In the genomic region with DNA sequence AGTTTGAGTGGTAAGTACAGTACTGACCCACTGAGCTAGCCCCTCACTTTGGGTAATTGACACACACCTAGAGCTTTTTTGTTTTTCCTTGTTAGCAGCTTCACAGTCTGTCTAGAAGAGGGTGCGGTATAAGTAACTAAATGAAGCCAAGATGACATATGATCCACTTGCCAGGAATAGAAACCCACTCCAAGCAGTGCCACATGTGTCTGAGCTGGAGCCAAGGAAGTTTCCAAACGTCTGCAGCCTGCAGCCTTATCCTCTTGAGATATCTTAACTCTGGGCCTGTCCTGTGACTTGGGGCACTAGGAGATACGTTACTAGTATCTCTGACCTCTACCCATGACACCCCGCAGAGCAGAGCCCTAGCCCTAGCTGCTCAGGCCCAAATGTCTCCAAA, we compare ENCODE assay signal across 29 mouse cellular contexts. TPM values are rescaled to one million over a fixed set of nuclear protein-coding genes. Genes with fewer than 3 reads are reported as not detected.
DNase-seq lines count a peak whose midpoint lies in the region; ATAC-seq lines count a peak whose summit lies in the region.
"Had no signal": no experiment of that assay in that cellular context is flagged by ENCODE, and none has a peak within 500 bp of the region (broad histone marks: within the 10 kb centered on the region; RNA-seq: fewer than 3 reads in every experiment).

No protein-coding gene starts in this region.

- ATAC-seq in frontal cortex, adult (ENCODE audit: low TSS enrichment), result peak; percentile 93
- ATAC-seq: inflammation-experienced regulatory T-cells, adult 6 months; midbrain, embryonic 13.5 days; Patski had no signal

- 38% methylated on average over 4 of the region's 4 CpGs for WGBS in heart, embryonic 10.5 days

- DNase-seq in frontal cortex, postnatal 25 days (ENCODE audit: low spot score in 2 of 2), result no peak
- peak; percentile 32 to 36 for DNase-seq in heart, adult 18-20 months
- no peak for DNase-seq in heart, embryonic 10.5 days (ENCODE audit: low spot score)
- peak; percentile 44 to 48 for DNase-seq in right cerebral cortex, adult 2 months (ENCODE audit: low spot score in 2 of 2)
- no peak for DNase-seq in right cerebral cortex, postnatal 14 days
- DNase-seq in telencephalon, adult 2 months (ENCODE audit: low read depth, low spot score), result peak; percentile 64
- DNase-seq in lung, postnatal 36 days, result no peak
- DNase-seq: adrenal gland, adult 2 months; B cell, adult 2 months; cerebellum, adult 9-11 months; heart, postnatal 4 days; kidney, adult 18-20 months; lung, embryonic 14.5 days had no signal

- H3K27me3 ChIP-seq in heart, embryonic 10.5 days (ENCODE audit: insufficient read depth, poor library complexity, severe bottlenecking), result no peaks in the 10 kb centered on the region
- H3K27me3 ChIP-seq: CH12.LX; embryonic facial prominence, embryonic 12.5 days; limb, embryonic 15.5 days; megakaryocyte, embryonic 14.5 days; midbrain, embryonic 13.5 days; Patski had no signal

- no peak overlapping the region for H3K4me3 ChIP-seq in heart, embryonic 10.5 days
- H3K4me3 ChIP-seq: embryonic facial prominence, embryonic 12.5 days; limb, embryonic 15.5 days; megakaryocyte, embryonic 14.5 days; midbrain, embryonic 13.5 days had no signal

- H3K27ac ChIP-seq in heart, embryonic 10.5 days, result no peak overlapping the region
- H3K27ac ChIP-seq: embryonic facial prominence, embryonic 12.5 days; hindbrain, embryonic 14.5 days; kidney, postnatal 0 days; limb, embryonic 15.5 days; liver, embryonic 14.5 days; midbrain, embryonic 13.5 days; stomach, postnatal 0 days had no signal

- no peaks in the 10 kb centered on the region for H3K4me1 ChIP-seq in heart, embryonic 10.5 days
- H3K4me1 ChIP-seq: embryonic facial prominence, embryonic 12.5 days; limb, embryonic 15.5 days; megakaryocyte, embryonic 14.5 days had no signal

- no peaks in the 10 kb centered on the region for H3K9me3 ChIP-seq in heart, embryonic 10.5 days
- H3K9me3 ChIP-seq: embryonic facial prominence, embryonic 12.5 days; limb, embryonic 15.5 days; midbrain, embryonic 13.5 days had no signal

- H3K36me3 ChIP-seq in heart, embryonic 10.5 days, result no peaks in the 10 kb centered on the region
- H3K36me3 ChIP-seq: embryonic facial prominence, embryonic 12.5 days; G1E; limb, embryonic 15.5 days; midbrain, embryonic 13.5 days had no signal

RNA-seq across cellular contexts. Expression of a gene that starts 43.5 kb away (rescaled TPM):
- 1 to 10 TPM; 3.7 to 4.0 TPM for total RNA-seq in heart, adult 18-20 months (2021)
- 5.8 and 6.6 TPM in 2 replicates for polyA plus RNA-seq in heart, embryonic 10.5 days (2016; fragmentation: Nextera tagmentation; extraction: Ambion mirVana)
- total RNA-seq: CH12.LX; common myeloid progenitor, adult 5-6 weeks; monocyte, adult 5-6 weeks; neutrophil, adult 5-6 weeks had no signal
- polyA plus RNA-seq: G1E; inflammation-experienced regulatory T-cells, adult 6 months had no signal

Comparison
In these comparisons a context has a peak if more than half of its experiments do, and no peak if none do; other contexts are left out.
1. DNase-seq: peak in heart, adult 18-20 months (2 of 2), right cerebral cortex, adult 2 months (2 of 2) and telencephalon, adult 2 months (single experiment); none in frontal cortex, postnatal 25 days (0 of 2), heart, embryonic 10.5 days (single experiment), right cerebral cortex, postnatal 14 days (single experiment) and lung, postnatal 36 days (single experiment).